Mouse (Mus musculus): Measurements from ENCODE around the gene Wipf2. TPM values are rescaled to one million over a fixed set of nuclear protein-coding genes. Genes with fewer than 3 reads are reported as not detected.
"Not testable (repeated sequence)": the region's sequence is repeated elsewhere in the genome, so short reads cannot be mapped to it uniquely, and the experiment has no call there.

Wipf2 gene
- total RNA-seq, 2 experiments from 2014 or later: 20.0 to 22.2 TPM

- no peak for DNase-seq (ENCODE audit: low spot score in 2 of 2)
These were observed 42.1 kb downstream of the Wipf2 start for GRCm38 (mm10) chr11:98905583-98905982.

- DNase-seq (ENCODE audit: low spot score in 2 of 2): no peak
These were observed 43.6 kb downstream of the Wipf2 start for GRCm38 (mm10) chr11:98907063-98907436.

- peak; percentile 85 to 86 for DNase-seq (ENCODE audit: low spot score in 2 of 2)
These were observed 44.2 kb downstream of the Wipf2 start, which contains the start of gene Cdc6 for GRCm38 (mm10) chr11:98907437-98908173. Gene Cdc6, plus strand, starts transcription at chr11:98907801.

GRCm38 (mm10) chr11:98909654-98910053 lies 46.2 kb downstream of the Wipf2 start:
- peak in 1 of 2 experiments; percentile 57 for DNase-seq (ENCODE audit: low spot score in 2 of 2)

GRCm38 (mm10) chr11:98910415-98910814 lies 47.0 kb downstream of the Wipf2 start:
- no peak for DNase-seq (ENCODE audit: low spot score in 2 of 2)

GRCm38 (mm10) chr11:98911498-98911897 lies 48.1 kb downstream of the Wipf2 start:
- DNase-seq (ENCODE audit: low spot score in 2 of 2): no peak

- DNase-seq (ENCODE audit: low spot score in 2 of 2): no peak
These were observed 50.8 kb downstream of the Wipf2 start for GRCm38 (mm10) chr11:98914196-98914595.

GRCm38 (mm10) chr11:98916376-98916775 lies 52.9 kb downstream of the Wipf2 start:
- not testable (repeated sequence) for DNase-seq (ENCODE audit: low spot score in 2 of 2)

- no peak for DNase-seq (ENCODE audit: low spot score in 2 of 2)
These were observed 54.1 kb downstream of the Wipf2 start for GRCm38 (mm10) chr11:98917428-98918005.

- DNase-seq (ENCODE audit: low spot score in 2 of 2): no peak
These were observed 54.8 kb downstream of the Wipf2 start for GRCm38 (mm10) chr11:98918231-98918630.

GRCm38 (mm10) chr11:98919009-98919408 lies 55.6 kb downstream of the Wipf2 start:
- no peak for DNase-seq (ENCODE audit: low spot score in 2 of 2)

- not testable (repeated sequence) for DNase-seq (ENCODE audit: low spot score in 2 of 2)
These were observed 58.4 kb downstream of the Wipf2 start for GRCm38 (mm10) chr11:98921813-98922212.

GRCm38 (mm10) chr11:98922307-98922706 lies 58.9 kb downstream of the Wipf2 start:
- not testable (repeated sequence) for DNase-seq (ENCODE audit: low spot score in 2 of 2)

- not testable (repeated sequence) for DNase-seq (ENCODE audit: low spot score in 2 of 2)
These were observed 59.6 kb downstream of the Wipf2 start for GRCm38 (mm10) chr11:98922851-98923711.

- DNase-seq (ENCODE audit: low spot score in 2 of 2): no peak
These were observed 61.3 kb downstream of the Wipf2 start for GRCm38 (mm10) chr11:98924633-98925175.

- DNase-seq (ENCODE audit: low spot score in 2 of 2): no peak
These were observed 61.9 kb downstream of the Wipf2 start for GRCm38 (mm10) chr11:98925265-98925721.

- DNase-seq (ENCODE audit: low spot score in 2 of 2): no peak
These were observed 62.5 kb downstream of the Wipf2 start for GRCm38 (mm10) chr11:98925868-98926311.

- DNase-seq (ENCODE audit: low spot score in 2 of 2): no peak
These were observed 63.1 kb downstream of the Wipf2 start for GRCm38 (mm10) chr11:98926553-98926952.

- peak; percentile 17 to 22 for DNase-seq (ENCODE audit: low spot score in 2 of 2)
These were observed 64.1 kb downstream of the Wipf2 start, which contains the start of gene Rara for GRCm38 (mm10) chr11:98927438-98928076. Gene Rara, plus strand, starts transcription at chr11:98927818.

- no peak for DNase-seq (ENCODE audit: low spot score in 2 of 2)
These were observed 64.9 kb downstream of the Wipf2 start for GRCm38 (mm10) chr11:98928186-98928893.
